Mouse (Mus musculus) kidney, adult 9 months (tissue): Measurements from ENCODE around the gene Hist1h2ai.
"Not testable (repeated sequence)": the region's sequence is repeated elsewhere in the genome, so short reads cannot be mapped to it uniquely, and the experiment has no call there.

Source experiments
- DNase-seq: peaks from one replicate; pipeline ENCODE4 v3.0.0; 2022

Hist1h2ai gene

GRCm38 (mm10) chr13:21729544-21729943, 13.3 kb downstream of the Hist1h2ai start:
- DNase-seq = no peak

- no peak for DNase-seq
Measured at GRCm38 (mm10) chr13:21733466-21733865, 17.2 kb downstream of the Hist1h2ai start.

GRCm38 (mm10) chr13:21734010-21734905, 18.0 kb downstream of the Hist1h2ai start:
- peak; percentile 82 for DNase-seq

- peak; percentile 45 for DNase-seq
Measured at GRCm38 (mm10) chr13:21734906-21735767, 18.9 kb downstream of the Hist1h2ai start, which contains the start of gene Hist1h4j. Gene Hist1h4j, plus strand, starts transcription at chr13:21735064.

- no peak for DNase-seq
Measured at GRCm38 (mm10) chr13:21745006-21745405, 28.8 kb downstream of the Hist1h2ai start.

- DNase-seq = no peak
Measured at GRCm38 (mm10) chr13:21749387-21750158, 33.4 kb downstream of the Hist1h2ai start.

GRCm38 (mm10) chr13:21750159-21751017, 34.2 kb downstream of the Hist1h2ai start, which contains the start of gene Hist1h4k:
Gene Hist1h4k, minus strand, starts transcription at chr13:21750505.
- DNase-seq = peak; percentile 71

- DNase-seq = no peak
Measured at GRCm38 (mm10) chr13:21751417-21751816, 35.2 kb downstream of the Hist1h2ai start.

GRCm38 (mm10) chr13:21751827-21752226, 35.6 kb downstream of the Hist1h2ai start:
- DNase-seq = no peak

GRCm38 (mm10) chr13:21752356-21752755, 36.1 kb downstream of the Hist1h2ai start:
- no peak for DNase-seq

GRCm38 (mm10) chr13:21753051-21753523, 36.9 kb downstream of the Hist1h2ai start:
- no peak for DNase-seq

- peak; percentile 64 for DNase-seq
Measured at GRCm38 (mm10) chr13:21753524-21754285, 37.5 kb downstream of the Hist1h2ai start, which contains the start of the genes Hist1h2ak and Hist1h2bn. Gene Hist1h2ak, minus strand, starts transcription at chr13:21753827. Gene Hist1h2bn, plus strand, starts transcription at chr13:21754123.

- not testable (repeated sequence) for DNase-seq
Measured at GRCm38 (mm10) chr13:21754294-21755001, 38.2 kb downstream of the Hist1h2ai start.

GRCm38 (mm10) chr13:21755707-21756106, 39.5 kb downstream of the Hist1h2ai start:
- no peak for DNase-seq
